Mouse (Mus musculus) C2C12 (cell line): ENCODE data around the gene P3h2. TPM values are rescaled to one million over a fixed set of nuclear protein-coding genes. Genes with fewer than 3 reads are reported as not detected.

Experiments used
- H3K27me3 ChIP-seq: one replicate; pipeline ENCODE4 v1.6.1; 2011; ENCODE audit not compliant: control insufficient read depth, insufficient read depth, insufficient read length
- H3K36me3 ChIP-seq: one replicate; pipeline ENCODE4 v1.6.1; 2011; ENCODE audit not compliant: control insufficient read depth, insufficient read depth
- H3K4me3 ChIP-seq: one replicate; pipeline ENCODE4 v1.5.1; 2011; ENCODE audit warnings: mild to moderate bottlenecking, control low read depth; ENCODE audit not compliant: poor library complexity, insufficient read depth, severe bottlenecking
- H3K79me2 ChIP-seq: one replicate; pipeline ENCODE4 v1.6.1; 2011; ENCODE audit not compliant: control insufficient read depth, insufficient read depth
- H3K79me3 ChIP-seq: one replicate; pipeline ENCODE4 v1.6.1; 2011; ENCODE audit warnings: low read depth, control low read depth
- H3ac ChIP-seq: one replicate; pipeline ENCODE3; 2011; ENCODE audit warnings: low read depth; ENCODE audit not compliant: control insufficient read depth, insufficient read length
- CEBPB ChIP-seq: IDR thresholded peaks from one replicate; pipeline ENCODE4 v1.6.1; 2011; ENCODE audit warnings: low read depth, mild to moderate bottlenecking, control low read depth, moderate library complexity
- CTCF ChIP-seq: IDR thresholded peaks from one replicate; pipeline ENCODE4 v1.5.1; 2011; ENCODE audit not compliant: control insufficient read depth, insufficient read depth, insufficient read length
- FOSL1 ChIP-seq: IDR thresholded peaks from one replicate; pipeline ENCODE4 v1.8.0; 2011; ENCODE audit warnings: mild to moderate bottlenecking, low read length; ENCODE audit not compliant: poor library complexity, insufficient read depth, severe bottlenecking
- MAX ChIP-seq: IDR thresholded peaks from one replicate; pipeline ENCODE4 v1.6.1; 2011; ENCODE audit warnings: mild to moderate bottlenecking, control low read depth
- MYOD1 ChIP-seq: IDR thresholded peaks from one replicate; pipeline ENCODE4 v1.6.1; 2011; ENCODE audit warnings: low read depth; ENCODE audit not compliant: control insufficient read depth, insufficient read length
- MYOG ChIP-seq: IDR thresholded peaks from one replicate; pipeline ENCODE4 v1.6.1; 2011; ENCODE audit not compliant: control insufficient read depth, insufficient read length; ENCODE audit errors: extremely low read depth
- USF1 ChIP-seq: IDR thresholded peaks from one replicate; pipeline ENCODE4 v1.6.1; 2011; ENCODE audit warnings: low read depth, mild to moderate bottlenecking, control low read depth, moderate library complexity
- polyA plus RNA-seq: library from polyadenylated mRNA; unstranded; fragments of >200 nt; fragmentation: generic; extraction: Trizol; gene quantifications from one replicate; pipeline ENCODE4 v1.2.1, GENCODE M21; 2012; ENCODE audit warnings: missing spikeins

P3h2 gene
- polyA plus RNA-seq, 1 experiment = 1.1 TPM

DNA sequence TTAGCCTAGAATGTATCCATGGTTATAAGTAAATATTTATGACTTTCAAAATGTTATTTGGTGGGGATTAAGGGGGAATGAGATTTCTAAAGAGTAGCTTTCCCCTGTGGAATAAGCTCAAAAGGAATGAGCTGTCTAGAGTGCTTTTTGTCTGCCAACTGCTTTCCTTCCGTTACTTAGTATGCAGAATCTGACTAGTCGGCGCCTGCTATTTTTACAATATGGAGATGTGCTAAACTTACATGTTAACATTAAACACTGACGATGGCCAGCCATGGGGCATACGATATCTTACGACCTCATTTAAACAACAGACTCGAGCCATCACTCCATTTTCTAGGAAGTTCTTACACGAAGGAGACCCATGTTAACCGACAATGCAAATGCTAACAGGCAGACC is 102.7 kb downstream of the P3h2 start:
- H3K79me2 ChIP-seq = no peaks in the 10 kb centered on the region

DNA sequence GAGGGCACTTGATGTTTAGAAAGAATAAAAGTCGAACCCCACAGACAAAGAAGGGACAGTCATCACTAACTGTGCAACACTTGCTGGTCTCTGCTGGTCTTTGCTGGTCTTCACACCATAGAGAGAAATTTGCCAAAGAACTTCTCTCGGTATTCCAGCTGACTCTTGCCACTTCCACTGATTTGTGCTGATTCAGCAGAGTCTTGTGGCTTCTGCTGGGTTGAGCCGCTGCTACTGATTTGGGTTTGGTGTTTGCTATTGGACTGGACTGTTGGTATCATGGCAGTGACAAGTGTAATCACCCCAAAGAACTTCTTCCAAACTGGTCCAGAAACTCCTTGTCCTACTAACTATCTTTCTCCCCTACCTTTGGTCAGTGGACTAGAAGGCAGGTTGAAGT is 111.0 kb downstream of the P3h2 start:
- H3K27me3 ChIP-seq = no peaks in the 10 kb centered on the region
- H3K79me3 ChIP-seq = no peaks in the 10 kb centered on the region
- H3K79me2 ChIP-seq = no peaks in the 10 kb centered on the region
- no peaks in the 10 kb centered on the region for H3K36me3 ChIP-seq
- H3K4me3 ChIP-seq = no peak overlapping the region
- TF ChIP-seq CTCF (no peak), MYOG (no peak), MYOD1 (no peak), MAX (no peak), USF1 (no peak), FOSL1 (no peak), CEBPB (no peak)
- H3ac ChIP-seq = no peak overlapping the region

More for the DNA sequence above, 102.7 kb downstream of the P3h2 start:
- no peak overlapping the region for H3K4me3 ChIP-seq
- H3ac ChIP-seq = no peak overlapping the region
- H3K79me3 ChIP-seq = no peaks in the 10 kb centered on the region
- no peaks in the 10 kb centered on the region for H3K36me3 ChIP-seq
- H3K27me3 ChIP-seq = no peaks in the 10 kb centered on the region
- no peak for TF ChIP-seq MYOD1
- TF ChIP-seq CTCF = no peak

DNA sequence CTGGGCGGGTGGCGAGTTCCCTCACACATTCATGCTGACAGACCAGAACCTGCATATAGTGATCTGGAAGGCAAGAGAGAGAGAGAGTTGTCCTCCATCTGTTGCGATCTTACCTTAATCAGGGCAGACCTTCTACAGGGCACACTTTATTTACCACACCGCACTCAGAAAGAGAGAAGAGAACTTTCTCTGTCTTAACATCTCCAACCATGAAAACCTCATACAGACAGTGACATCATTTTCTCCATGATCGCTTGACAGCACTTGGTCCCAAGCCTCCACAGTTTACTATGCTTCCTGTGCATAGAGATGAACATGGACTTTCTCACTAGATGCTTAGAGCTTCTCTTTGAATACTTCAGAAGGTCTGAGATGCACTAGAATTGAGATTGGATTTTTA is 118.4 kb downstream of the P3h2 start:
- H3K4me3 ChIP-seq = no peak overlapping the region
- no peaks in the 10 kb centered on the region for H3K79me2 ChIP-seq
- no peak overlapping the region for H3ac ChIP-seq
- no peaks in the 10 kb centered on the region for H3K36me3 ChIP-seq
- no peaks in the 10 kb centered on the region for H3K79me3 ChIP-seq
- TF ChIP-seq FOSL1 (no peak), USF1 (no peak), MYOD1 (no peak), MAX (no peak)
- H3K27me3 ChIP-seq = no peaks in the 10 kb centered on the region

DNA sequence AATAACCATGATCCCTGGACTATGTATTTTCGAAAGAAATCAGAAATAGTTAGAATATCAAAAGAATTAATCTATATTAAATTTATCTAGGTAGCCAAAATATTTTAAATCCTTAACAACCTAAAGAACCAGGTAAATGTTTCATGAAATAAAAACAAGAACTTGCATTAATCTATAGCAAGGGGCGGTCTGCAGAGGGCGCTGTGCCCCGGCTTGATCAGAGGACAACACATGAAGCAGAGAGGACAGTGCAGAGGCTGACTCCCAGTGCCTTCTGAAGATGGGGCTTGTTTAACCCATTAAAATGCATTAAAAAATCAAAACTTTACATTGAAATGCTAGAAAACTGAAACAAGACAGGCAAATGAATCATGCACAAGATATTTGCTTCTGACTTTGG is 121.9 kb downstream of the P3h2 start:
- no peak for TF ChIP-seq CEBPB
- no peak for TF ChIP-seq CTCF
- TF ChIP-seq USF1 = no peak
- no peak for TF ChIP-seq MAX
- no peak for TF ChIP-seq MYOD1
- no peak for TF ChIP-seq MYOG
- TF ChIP-seq FOSL1 = no peak
- Histone ChIP-seq H3ac (no peak overlapping the region), H3K79me3 (no peaks in the 10 kb centered on the region), H3K27me3 (no peaks in the 10 kb centered on the region), H3K4me3 (no peak overlapping the region), H3K36me3 (no peaks in the 10 kb centered on the region), H3K79me2 (no peaks in the 10 kb centered on the region)

DNA sequence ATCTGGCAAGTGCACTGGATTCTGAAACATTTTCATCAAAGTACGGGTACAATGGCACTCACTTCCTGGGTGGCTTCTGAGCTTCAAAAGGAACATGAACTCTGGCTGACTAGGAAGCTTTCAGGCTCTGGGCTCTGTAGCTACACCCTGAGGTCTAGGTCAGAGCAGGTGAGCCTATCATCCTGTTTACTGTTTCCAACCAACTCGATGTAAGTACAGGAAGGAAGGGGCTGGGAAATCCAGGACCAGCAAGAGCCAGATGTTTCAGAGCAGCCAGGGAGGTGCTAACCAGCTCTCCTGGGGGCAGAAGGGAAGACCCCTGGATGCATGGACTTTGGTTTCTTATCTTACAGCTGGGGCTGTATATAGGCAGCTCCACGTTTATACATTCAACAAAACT is 126.5 kb downstream of the P3h2 start:
- H3K27me3 ChIP-seq = no peaks in the 10 kb centered on the region
- H3K79me2 ChIP-seq = no peaks in the 10 kb centered on the region
- no peaks in the 10 kb centered on the region for H3K79me3 ChIP-seq
- TF ChIP-seq USF1 (no peak), CTCF (no peak), FOSL1 (no peak), MAX (no peak), MYOG (no peak), MYOD1 (no peak), CEBPB (no peak)
- H3K36me3 ChIP-seq = no peaks in the 10 kb centered on the region
- H3K4me3 ChIP-seq = no peak overlapping the region
- H3ac ChIP-seq = no peak overlapping the region

DNA sequence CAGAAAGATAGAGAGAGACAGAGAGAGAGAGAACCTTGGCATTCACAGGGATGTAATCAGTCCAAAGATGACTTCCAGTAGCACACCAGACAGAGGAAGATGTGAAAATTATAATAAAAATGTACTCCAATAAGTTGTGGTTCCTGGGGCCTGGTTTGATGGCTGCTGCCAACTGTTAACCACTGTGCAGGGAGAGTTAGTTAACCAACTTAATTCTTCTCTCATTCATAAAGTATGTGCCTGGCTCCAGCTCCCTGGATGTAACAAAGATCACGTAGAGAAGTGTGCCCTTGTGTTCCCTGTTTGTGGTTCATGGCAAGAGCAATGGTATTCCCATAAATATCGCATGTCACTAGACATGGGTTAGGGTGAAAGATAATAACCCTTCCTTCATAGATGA is 128.4 kb downstream of the P3h2 start:
- Histone ChIP-seq H3K27me3 (no peaks in the 10 kb centered on the region), H3K79me2 (no peaks in the 10 kb centered on the region), H3ac (no peak overlapping the region), H3K4me3 (no peak overlapping the region), H3K36me3 (no peaks in the 10 kb centered on the region), H3K79me3 (no peaks in the 10 kb centered on the region)
- TF ChIP-seq MYOD1 = peak; percentile 66
- no peak for TF ChIP-seq USF1
- TF ChIP-seq MAX = no peak
- TF ChIP-seq MYOG = no peak

DNA sequence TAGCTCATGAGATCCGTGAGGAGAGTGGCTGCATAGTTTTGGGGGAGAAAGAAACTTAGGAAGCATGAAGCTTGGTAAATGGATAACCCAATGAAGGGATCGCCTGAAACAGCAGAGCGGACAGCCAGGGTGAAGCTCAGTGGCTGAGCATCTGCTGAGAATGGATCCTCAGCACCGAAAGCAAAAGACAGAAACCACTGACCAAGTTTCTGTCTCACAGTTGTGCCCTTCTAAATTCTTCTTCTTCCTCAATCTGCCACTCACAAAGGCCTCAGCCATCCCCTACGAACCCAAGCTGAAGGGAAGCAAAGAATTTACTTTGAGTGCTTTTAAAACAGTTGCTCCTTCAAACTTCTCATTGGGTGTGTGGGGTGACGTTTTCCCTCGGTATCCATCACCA is 134.3 kb downstream of the P3h2 start:
- Histone ChIP-seq H3K36me3 (no peaks in the 10 kb centered on the region), H3K4me3 (no peak overlapping the region), H3K27me3 (no peaks in the 10 kb centered on the region), H3ac (no peak overlapping the region), H3K79me2 (no peaks in the 10 kb centered on the region), H3K79me3 (no peaks in the 10 kb centered on the region)
- no peak for TF ChIP-seq CEBPB
- no peak for TF ChIP-seq FOSL1
- TF ChIP-seq CTCF = no peak
- TF ChIP-seq MYOG = no peak
- TF ChIP-seq MAX = no peak
- no peak for TF ChIP-seq USF1
- no peak for TF ChIP-seq MYOD1
